Mouse (Mus musculus): ENCODE data around the gene Prnp. TPM values are rescaled to one million over a fixed set of nuclear protein-coding genes. Genes with fewer than 3 reads are reported as not detected.
A peak's percentile ranks its signal among the peaks of the same experiment; 100 is the strongest.

Gene Prnp
- polyA plus RNA-seq (2015; fragmentation: Nextera tagmentation; extraction: Ambion mirVana) = 73.8 and 82.2 TPM in 2 replicates

GRCm38 (mm10) chr2:131909683-131910572 lies at the start of gene Prnp, which contains the start of gene Prn:
Prnp (plus strand) TSS chr2:131909928.
Prn (plus strand) TSS chr2:131909957.
- Histone ChIP-seq H3K36me3 (no peaks in the 10 kb centered on the region), H3K27me3 (replicated peaks) (no peaks in the 10 kb centered on the region), H3K9me3 (no peaks in the 10 kb centered on the region), H3K4me3 (replicated peaks) (peak within 1 kb of the TSS; percentile 77), H3K9ac (peak within 1 kb of the TSS; percentile 65; the same call in 1 of the 2 replicates), H3K4me1 (no peaks in the 10 kb centered on the region), H3K4me2 (peak within 1 kb of the TSS; percentile 72), H3K27ac (peak within 1 kb of the TSS; percentile 86)
- WGBS = 6% methylated on average over 52 of the region's 52 CpGs
- ATAC-seq (ENCODE audit: insufficient read depth, low FRiP score, low read depth) = peak; percentile 91

DNA sequence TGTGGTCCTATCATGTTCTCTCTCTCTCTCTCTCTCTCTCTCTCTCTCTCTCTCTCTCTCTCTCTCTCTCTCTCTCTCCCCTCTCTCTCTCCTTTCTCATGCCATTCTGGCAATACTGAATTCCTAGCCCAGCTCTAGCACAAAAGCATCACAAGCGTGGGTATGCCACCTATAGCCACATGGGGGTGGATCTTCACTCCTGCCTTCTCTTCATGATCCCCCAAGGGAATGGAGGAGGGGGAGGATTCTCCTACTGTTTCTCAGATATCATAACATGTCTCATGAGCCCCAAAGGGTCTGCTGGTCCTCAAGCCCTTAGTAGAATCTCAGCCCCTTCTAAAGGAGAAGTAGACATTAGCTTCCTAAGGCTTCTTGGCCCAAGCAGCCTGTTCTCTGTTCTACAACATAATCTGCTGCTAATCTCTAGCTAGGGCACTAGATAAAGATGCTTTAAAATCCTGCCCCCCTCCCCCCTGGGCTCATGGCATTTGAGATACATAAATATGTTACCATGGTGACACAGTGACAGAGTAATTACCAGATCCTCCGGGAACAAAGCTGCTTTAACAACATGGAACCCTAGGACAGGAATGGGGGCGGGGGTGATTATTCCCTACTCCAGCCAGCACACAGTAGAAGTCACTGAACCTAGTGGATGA lies 47.0 kb upstream of the Prnp start:
- Histone ChIP-seq H3K36me3 (no peaks in the 10 kb centered on the region), H3K27ac (no peak overlapping the region), H3K9ac (no peak overlapping the region), H3K27me3 (replicated peaks) (no peaks in the 10 kb centered on the region), H3K4me2 (no peak overlapping the region), H3K4me1 (no peaks in the 10 kb centered on the region), H3K9me3 (no peaks in the 10 kb centered on the region), H3K4me3 (replicated peaks) (no peak overlapping the region)
- ATAC-seq (ENCODE audit: insufficient read depth, low FRiP score, low read depth) = no peak
- 56% methylated on average over 3 of the region's 3 CpGs for WGBS

- ATAC-seq (ENCODE audit: insufficient read depth, low FRiP score, low read depth) = no peak
- H3K9ac ChIP-seq = no peak overlapping the region
- H3K4me2 ChIP-seq = no peak overlapping the region
- no peaks in the 10 kb centered on the region for H3K27me3 ChIP-seq (replicated peaks)
- no peak overlapping the region for H3K4me3 ChIP-seq (replicated peaks)
- 67% methylated on average over 3 of the region's 3 CpGs for WGBS
- H3K9me3 ChIP-seq = no peaks in the 10 kb centered on the region
- H3K36me3 ChIP-seq = no peaks in the 10 kb centered on the region
- H3K4me1 ChIP-seq = no peaks in the 10 kb centered on the region
- no peak overlapping the region for H3K27ac ChIP-seq
Measured at GRCm38 (mm10) chr2:131863472-131863871, 46.3 kb upstream of the Prnp start.

- Histone ChIP-seq H3K4me3 (replicated peaks) (no peak overlapping the region), H3K4me1 (no peaks in the 10 kb centered on the region), H3K36me3 (no peaks in the 10 kb centered on the region), H3K9ac (no peak overlapping the region), H3K9me3 (no peaks in the 10 kb centered on the region), H3K27me3 (replicated peaks) (no peaks in the 10 kb centered on the region), H3K4me2 (no peak overlapping the region), H3K27ac (no peak overlapping the region)
- ATAC-seq (ENCODE audit: insufficient read depth, low FRiP score, low read depth) = no peak
- WGBS = 72% methylated on average over 2 of the region's 2 CpGs
Measured at GRCm38 (mm10) chr2:131864262-131864796, 45.4 kb upstream of the Prnp start.

GRCm38 (mm10) chr2:131866676-131867075 lies 43.1 kb upstream of the Prnp start:
- H3K9ac ChIP-seq = no peak overlapping the region
- ATAC-seq (ENCODE audit: insufficient read depth, low FRiP score, low read depth) = no peak
- no peaks in the 10 kb centered on the region for H3K36me3 ChIP-seq
- no peaks in the 10 kb centered on the region for H3K9me3 ChIP-seq
- H3K4me2 ChIP-seq = no peak overlapping the region
- no peak overlapping the region for H3K4me3 ChIP-seq (replicated peaks)
- no peaks in the 10 kb centered on the region for H3K27me3 ChIP-seq (replicated peaks)
- no peaks in the 10 kb centered on the region for H3K4me1 ChIP-seq
- no peak overlapping the region for H3K27ac ChIP-seq

DNA sequence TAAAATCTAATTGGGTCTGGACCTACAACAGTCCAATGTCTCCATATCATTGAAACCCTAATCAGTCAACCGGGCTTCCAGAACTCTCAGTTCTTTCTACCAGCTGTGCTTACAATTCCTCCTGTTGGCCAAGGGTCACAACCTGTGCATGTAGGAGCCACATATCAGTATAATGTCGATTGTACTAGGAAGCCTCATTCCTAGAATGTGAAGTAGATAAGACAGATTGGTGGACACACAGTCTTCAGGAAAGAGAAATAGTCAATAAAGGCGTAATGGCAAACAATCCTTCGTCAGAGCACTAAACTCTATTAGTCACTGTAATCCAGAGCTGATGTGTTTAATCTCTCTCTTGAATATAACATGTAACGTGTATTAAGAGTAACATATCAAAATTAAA lies 40.7 kb upstream of the Prnp start:
- H3K27ac ChIP-seq = no peak overlapping the region
- WGBS = 65% methylated on average over 5 of the region's 5 CpGs
- no peaks in the 10 kb centered on the region for H3K9me3 ChIP-seq
- no peak for ATAC-seq (ENCODE audit: insufficient read depth, low FRiP score, low read depth)
- H3K27me3 ChIP-seq (replicated peaks) = no peaks in the 10 kb centered on the region
- no peak overlapping the region for H3K4me3 ChIP-seq (replicated peaks)
- H3K4me2 ChIP-seq = no peak overlapping the region
- no peak overlapping the region for H3K9ac ChIP-seq
- H3K36me3 ChIP-seq = no peaks in the 10 kb centered on the region
- H3K4me1 ChIP-seq = no peaks in the 10 kb centered on the region

GRCm38 (mm10) chr2:131873376-131873775 lies 36.4 kb upstream of the Prnp start:
- Histone ChIP-seq H3K9me3 (no peaks in the 10 kb centered on the region), H3K27me3 (replicated peaks) (no peaks in the 10 kb centered on the region), H3K4me2 (no peak overlapping the region), H3K36me3 (no peaks in the 10 kb centered on the region), H3K27ac (no peak overlapping the region), H3K4me3 (replicated peaks) (no peak overlapping the region), H3K9ac (no peak overlapping the region), H3K4me1 (no peaks in the 10 kb centered on the region)
- 45% methylated on average over 1 of the region's 1 CpGs for WGBS
- no peak for ATAC-seq (ENCODE audit: insufficient read depth, low FRiP score, low read depth)

GRCm38 (mm10) chr2:131876551-131877265 lies 33.0 kb upstream of the Prnp start:
- Histone ChIP-seq H3K4me2 (no peak overlapping the region), H3K9ac (no peak overlapping the region), H3K27ac (no peak overlapping the region), H3K9me3 (no peaks in the 10 kb centered on the region), H3K4me1 (no peaks in the 10 kb centered on the region), H3K4me3 (replicated peaks) (no peak overlapping the region), H3K27me3 (replicated peaks) (no peaks in the 10 kb centered on the region), H3K36me3 (no peaks in the 10 kb centered on the region)
- no peak for ATAC-seq (ENCODE audit: insufficient read depth, low FRiP score, low read depth)
- 87% methylated on average over 7 of the region's 7 CpGs for WGBS

- 70% methylated on average over 4 of the region's 4 CpGs for WGBS
- Histone ChIP-seq H3K4me1 (no peaks in the 10 kb centered on the region), H3K9ac (no peak overlapping the region), H3K27me3 (replicated peaks) (no peaks in the 10 kb centered on the region), H3K4me3 (replicated peaks) (no peak overlapping the region), H3K27ac (no peak overlapping the region), H3K4me2 (no peak overlapping the region), H3K36me3 (no peaks in the 10 kb centered on the region), H3K9me3 (no peaks in the 10 kb centered on the region)
- ATAC-seq (ENCODE audit: insufficient read depth, low FRiP score, low read depth) = no peak
Measured at GRCm38 (mm10) chr2:131881766-131882165, 28.0 kb upstream of the Prnp start.

DNA sequence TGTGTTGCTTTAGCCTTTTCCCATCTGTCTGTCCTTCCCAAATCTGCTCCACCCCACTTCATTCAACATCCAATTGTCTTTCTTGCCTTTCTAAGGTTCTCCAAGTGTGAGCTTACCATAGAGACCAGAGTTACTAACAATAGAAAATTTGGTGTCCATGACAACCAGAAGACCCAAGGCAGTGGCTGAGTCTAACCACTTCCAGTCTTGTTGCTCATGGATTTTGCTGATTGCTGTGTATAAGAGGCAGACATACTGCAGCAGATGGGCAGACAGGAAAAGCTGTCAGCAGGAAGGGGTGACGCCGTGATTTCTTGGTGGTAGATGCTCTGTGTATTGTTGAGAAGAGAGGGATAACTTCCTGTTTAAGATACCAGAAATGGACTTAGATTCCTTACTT lies 26.6 kb upstream of the Prnp start:
- 41% methylated on average over 2 of the region's 2 CpGs for WGBS
- no peaks in the 10 kb centered on the region for H3K36me3 ChIP-seq
- H3K27ac ChIP-seq = no peak overlapping the region
- no peak for ATAC-seq (ENCODE audit: insufficient read depth, low FRiP score, low read depth)
- no peak overlapping the region for H3K9ac ChIP-seq
- no peaks in the 10 kb centered on the region for H3K4me1 ChIP-seq
- H3K9me3 ChIP-seq = no peaks in the 10 kb centered on the region
- no peak overlapping the region for H3K4me3 ChIP-seq (replicated peaks)
- no peaks in the 10 kb centered on the region for H3K27me3 ChIP-seq (replicated peaks)
- H3K4me2 ChIP-seq = no peak overlapping the region

GRCm38 (mm10) chr2:131886503-131887160 lies 23.1 kb upstream of the Prnp start:
- Histone ChIP-seq H3K4me3 (replicated peaks) (no peak overlapping the region), H3K9ac (no peak overlapping the region), H3K27me3 (replicated peaks) (no peaks in the 10 kb centered on the region), H3K36me3 (no peaks in the 10 kb centered on the region), H3K9me3 (no peaks in the 10 kb centered on the region), H3K4me2 (no peak overlapping the region), H3K27ac (no peak overlapping the region), H3K4me1 (no peaks in the 10 kb centered on the region)
- 83% methylated on average over 6 of the region's 6 CpGs for WGBS
- ATAC-seq (ENCODE audit: insufficient read depth, low FRiP score, low read depth) = no peak

Data from stomach, embryonic 15.5 days (tissue).